Mouse (Mus musculus) midbrain, embryonic 13.5 days (tissue): Measurements from ENCODE around the gene Eva1b. TPM values are rescaled to one million over a fixed set of nuclear protein-coding genes. Genes with fewer than 3 reads are reported as not detected.

Experiments
- ATAC-seq: fragments of 200-750 bp; cut with Nextera tagmentation; 2 replicates; pipeline ENCODE4 v1.8.0; 2017; ENCODE audit warnings: mild to moderate bottlenecking, moderate TSS enrichment, moderate library complexity
- H3K27ac ChIP-seq: fragments of 300-500 bp; sonication (generic); 2 replicates; pipeline ENCODE4 v1.5.1; 2015; ENCODE audit warnings: inconsistent platforms, mild to moderate bottlenecking, moderate library complexity
- H3K27me3 ChIP-seq: fragments of 300-500 bp; sonication (generic); 2 replicates; pipeline ENCODE4 v1.6.1; 2015; ENCODE audit warnings: mild to moderate bottlenecking, inconsistent platforms
- H3K36me3 ChIP-seq: fragments of 300-500 bp; sonication (generic); 2 replicates; pipeline ENCODE4 v1.6.1; 2015; ENCODE audit warnings: mild to moderate bottlenecking, inconsistent platforms
- H3K4me1 ChIP-seq: fragments of 300-500 bp; sonication (generic); replicated peaks from 2 replicates; pipeline ENCODE4 v1.6.1; 2015; ENCODE audit warnings: inconsistent platforms
- H3K4me2 ChIP-seq: fragments of 300-500 bp; sonication (generic); replicated peaks from 2 replicates; pipeline ENCODE4 v1.6.1; 2015; ENCODE audit warnings: moderate library complexity, mild to moderate bottlenecking, inconsistent platforms
- H3K4me3 ChIP-seq: fragments of 300-500 bp; sonication (generic); replicated peaks from 2 replicates; pipeline ENCODE4 v1.5.1; 2015; ENCODE audit warnings: mild to moderate bottlenecking, inconsistent platforms
- H3K9ac ChIP-seq: fragments of 300-500 bp; sonication (generic); replicated peaks from 2 replicates; pipeline ENCODE4 v1.6.1; 2015; ENCODE audit warnings: mild to moderate bottlenecking, inconsistent platforms
- H3K9me3 ChIP-seq: fragments of 300-500 bp; sonication (generic); 2 replicates; pipeline ENCODE4 v1.6.1; 2016; ENCODE audit warnings: mild to moderate bottlenecking, inconsistent platforms
- WGBS: fragments of 180-500 bp; shearing (Covaris S2); methylation state at CpG from one replicate; pipeline ENCODE4 v1.1.7; 2015; 5-methylcytosine and 5-hydroxymethylcytosine counted together
- polyA plus RNA-seq: library from polyadenylated mRNA; unstranded; fragments of >200 nt; fragmentation: Nextera tagmentation; extraction: Ambion mirVana; gene quantifications from 2 replicates; pipeline ENCODE4 v1.2.1, GENCODE M21; 2015

Eva1b gene
- polyA plus RNA-seq, 1 experiment from 2014 or later, result 12.9 TPM

GRCm38 (mm10) chr4:126187096-126187495 is 39.6 kb downstream of the Eva1b start:
- H3K27ac ChIP-seq, result no peak overlapping the region
- H3K27me3 ChIP-seq, result no peaks in the 10 kb centered on the region
- H3K4me2 ChIP-seq, result no peak overlapping the region
- 91% methylated on average over 3 of the region's 3 CpGs for WGBS
- ATAC-seq, result no peak
- H3K4me1 ChIP-seq, result 0 out of 2 replicates have a peak, but pooled peaks cover 3% of the 10 kb centered on the region
- H3K4me3 ChIP-seq, result no peak overlapping the region
- H3K36me3 ChIP-seq, result peaks cover 33% of the 10 kb centered on the region
- H3K9ac ChIP-seq, result no peak overlapping the region
- H3K9me3 ChIP-seq, result no peaks in the 10 kb centered on the region

GRCm38 (mm10) chr4:126190636-126191035 is 43.1 kb downstream of the Eva1b start:
- WGBS, result 95% methylated on average over 2 of the region's 2 CpGs
- ATAC-seq, result no peak

DNA sequence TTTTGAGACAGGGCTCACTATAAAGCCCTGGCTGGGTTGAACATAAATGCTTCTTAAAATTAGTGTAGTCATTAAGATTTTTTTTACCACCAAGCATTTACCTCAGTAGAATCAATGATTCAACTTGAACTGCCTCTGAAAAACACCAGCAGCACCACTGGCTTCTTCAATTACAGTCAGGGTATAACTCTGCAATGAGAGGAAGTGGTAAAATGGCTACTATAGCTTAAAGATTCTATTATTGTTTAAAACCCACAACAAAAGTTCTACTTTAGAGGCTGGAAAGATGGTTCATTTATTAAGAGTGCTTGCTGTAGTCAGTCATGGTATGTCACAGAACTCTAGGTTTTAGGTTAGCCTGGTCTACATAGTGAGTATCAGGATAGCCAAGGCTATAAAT is 46.7 kb downstream of the Eva1b start:
- no peaks in the 10 kb centered on the region for H3K9me3 ChIP-seq
- H3K4me1 ChIP-seq, result peaks cover 14% of the 10 kb centered on the region
- no peak overlapping the region for H3K9ac ChIP-seq
- H3K4me3 ChIP-seq, result no peak overlapping the region
- no peak overlapping the region for H3K4me2 ChIP-seq
- peaks cover 21% of the 10 kb centered on the region for H3K36me3 ChIP-seq
- no peak overlapping the region for H3K27ac ChIP-seq
- no peak for ATAC-seq
- no peaks in the 10 kb centered on the region for H3K27me3 ChIP-seq

More at GRCm38 (mm10) chr4:126190636-126191035, 43.1 kb downstream of the Eva1b start:
- Histone ChIP-seq H3K27me3 (no peaks in the 10 kb centered on the region), H3K9ac (no peak overlapping the region), H3K36me3 (peaks cover 24% of the 10 kb centered on the region), H3K9me3 (no peaks in the 10 kb centered on the region), H3K27ac (no peak overlapping the region), H3K4me2 (no peak overlapping the region), H3K4me1 (0 out of 2 replicates have a peak, but pooled peaks cover 3% of the 10 kb centered on the region), H3K4me3 (no peak overlapping the region)

- no peak for ATAC-seq
- Histone ChIP-seq H3K9ac (no peak overlapping the region), H3K27ac (no peak overlapping the region), H3K27me3 (no peaks in the 10 kb centered on the region), H3K9me3 (no peaks in the 10 kb centered on the region), H3K36me3 (peaks cover 20% of the 10 kb centered on the region), H3K4me3 (no peak overlapping the region), H3K4me1 (peaks cover 21% of the 10 kb centered on the region), H3K4me2 (no peak overlapping the region)
- 95% methylated on average over 4 of the region's 4 CpGs for WGBS
Measured at GRCm38 (mm10) chr4:126194916-126195315, 47.4 kb downstream of the Eva1b start.

DNA sequence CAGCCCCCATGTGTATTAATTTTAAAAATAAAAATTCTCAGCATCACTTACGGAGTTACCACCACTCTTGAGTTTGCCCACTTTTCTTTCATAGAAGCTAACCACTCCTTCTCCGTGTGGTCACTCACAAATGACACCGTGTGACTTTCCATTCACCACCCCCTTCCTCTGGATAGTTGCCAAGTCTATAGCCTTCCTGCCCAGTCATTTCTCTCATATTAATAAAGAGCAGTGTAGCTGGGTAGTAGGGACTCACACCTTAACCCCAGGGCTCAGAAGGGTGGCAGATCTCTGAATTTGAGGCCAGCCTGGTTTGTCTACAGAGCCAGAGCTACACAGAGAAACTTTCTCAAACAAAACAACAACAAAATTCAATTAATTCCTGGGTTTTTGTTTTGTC is 49.9 kb downstream of the Eva1b start:
- H3K36me3 ChIP-seq, result peaks cover 8% of the 10 kb centered on the region
- no peaks in the 10 kb centered on the region for H3K27me3 ChIP-seq
- H3K4me1 ChIP-seq, result peaks cover 39% of the 10 kb centered on the region
- H3K4me2 ChIP-seq, result no peak overlapping the region
- H3K27ac ChIP-seq, result no peak overlapping the region
- no peaks in the 10 kb centered on the region for H3K9me3 ChIP-seq
- H3K9ac ChIP-seq, result no peak overlapping the region
- no peak for ATAC-seq
- WGBS, result 85% methylated on average over 3 of the region's 3 CpGs
- no peak overlapping the region for H3K4me3 ChIP-seq

Other genes starting within 250 kb of the Eva1b start
- 0.45 and 0.57 TPM in 2 replicates for gene Csf3r, start 123.2 kb upstream of the Eva1b start, polyA plus RNA-seq
- 122 and 130 TPM in 2 replicates for gene Mrps15, start 100.8 kb upstream of the Eva1b start, polyA plus RNA-seq
- 35.5 and 36.2 TPM in 2 replicates for gene Oscp1, start 89.2 kb upstream of the Eva1b start, polyA plus RNA-seq
- 45.9 and 52.1 TPM in 2 replicates for gene Lsm10, start 51.1 kb upstream of the Eva1b start, polyA plus RNA-seq
- 35.7 and 37.0 TPM in 2 replicates for gene Stk40, start 43.8 kb upstream of the Eva1b start, polyA plus RNA-seq
- 0.55 and 1.0 TPM in 2 replicates for gene Sh3d21, start 15.7 kb downstream of the Eva1b start, polyA plus RNA-seq
- gene Thrap3, start 55.0 kb downstream of the Eva1b start, polyA plus RNA-seq, result 174 and 180 TPM in 2 replicates
- gene Map7d1, start 108.6 kb downstream of the Eva1b start, polyA plus RNA-seq, result 64.1 and 89.5 TPM in 2 replicates
- gene Trappc3, start 114.6 kb downstream of the Eva1b start, polyA plus RNA-seq, result 149 and 154 TPM in 2 replicates
- 1.0 and 1.5 TPM in 2 replicates for gene Col8a2, start 139.0 kb downstream of the Eva1b start, polyA plus RNA-seq
- 78.9 and 81.8 TPM in 2 replicates for gene Adprhl2, start 174.0 kb downstream of the Eva1b start, polyA plus RNA-seq
- gene Tekt2, start 177.9 kb downstream of the Eva1b start, polyA plus RNA-seq, result 6.9 and 8.9 TPM in 2 replicates